Mouse (Mus musculus): ENCODE data around the gene Atp2b4.
A peak's percentile ranks its signal among the peaks of the same experiment; 100 is the strongest.

The Atp2b4 gene

DNA sequence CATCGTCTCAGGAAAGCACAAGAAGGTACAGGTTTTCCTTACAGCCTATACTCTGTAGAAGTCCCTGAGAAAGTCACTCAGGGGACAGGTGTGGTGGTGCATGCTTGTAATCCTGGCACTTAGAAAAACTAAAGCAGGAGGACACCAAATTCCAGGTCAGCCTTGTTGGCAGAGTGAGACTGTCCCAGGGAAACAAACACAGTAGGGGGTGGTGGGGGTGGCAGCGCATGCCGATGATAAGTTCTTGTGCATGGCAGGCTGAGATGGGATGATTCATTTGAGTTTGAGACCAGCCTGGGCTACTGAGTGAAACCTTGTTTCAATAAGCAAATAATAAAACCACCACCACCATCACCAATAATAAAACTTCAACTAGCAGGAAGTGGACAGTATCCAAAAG lies 49.2 kb downstream of the Atp2b4 start:
- no peak for DNase-seq (ENCODE audit: low read depth, low spot score)

GRCm38 (mm10) chr1:133749954-133750353 lies 50.9 kb downstream of the Atp2b4 start:
- no peak for DNase-seq (ENCODE audit: low read depth, low spot score)

DNA sequence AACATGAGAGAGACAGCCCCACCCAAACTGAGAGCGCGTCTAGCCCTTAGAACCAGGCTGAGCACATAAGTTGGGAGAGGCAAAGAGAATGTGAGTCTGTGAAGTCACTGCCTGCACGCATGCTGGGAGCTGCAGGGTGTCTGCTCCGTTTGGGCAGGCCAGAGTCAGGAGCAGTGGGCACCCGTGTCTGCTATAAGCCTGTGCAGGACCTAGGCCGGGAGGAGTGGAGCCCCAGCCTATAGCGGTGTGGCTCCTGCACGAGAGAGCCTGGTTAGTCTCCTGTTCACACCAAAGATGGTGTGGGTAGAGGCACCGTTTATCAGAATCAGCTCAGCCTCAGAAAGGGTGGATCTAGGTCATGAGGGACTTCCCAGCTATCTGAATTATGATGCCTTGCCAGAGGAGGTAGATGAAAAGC lies 55.8 kb downstream of the Atp2b4 start:
- no peak for DNase-seq (ENCODE audit: low read depth, low spot score)

DNA sequence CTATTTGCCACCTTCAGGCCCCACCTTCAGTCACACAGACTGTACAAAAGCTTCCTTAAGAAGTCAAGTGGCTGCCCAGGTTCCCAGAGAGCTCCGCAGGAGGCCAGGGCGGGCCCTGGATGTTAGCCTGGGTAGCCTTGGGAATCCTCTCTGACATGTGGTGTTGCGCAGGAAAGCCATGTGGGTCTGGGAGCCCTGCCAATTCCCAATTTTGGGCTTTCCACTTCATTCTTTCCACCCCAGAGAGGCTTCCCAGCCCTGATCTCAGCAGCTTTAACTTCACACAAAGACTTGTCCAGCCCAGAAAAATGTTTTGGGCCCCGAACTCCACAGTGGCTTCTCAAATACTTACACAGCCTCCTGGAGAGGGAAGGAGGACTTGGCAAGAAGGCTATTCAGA lies 56.2 kb downstream of the Atp2b4 start:
- no peak for DNase-seq (ENCODE audit: low read depth, low spot score)

DNA sequence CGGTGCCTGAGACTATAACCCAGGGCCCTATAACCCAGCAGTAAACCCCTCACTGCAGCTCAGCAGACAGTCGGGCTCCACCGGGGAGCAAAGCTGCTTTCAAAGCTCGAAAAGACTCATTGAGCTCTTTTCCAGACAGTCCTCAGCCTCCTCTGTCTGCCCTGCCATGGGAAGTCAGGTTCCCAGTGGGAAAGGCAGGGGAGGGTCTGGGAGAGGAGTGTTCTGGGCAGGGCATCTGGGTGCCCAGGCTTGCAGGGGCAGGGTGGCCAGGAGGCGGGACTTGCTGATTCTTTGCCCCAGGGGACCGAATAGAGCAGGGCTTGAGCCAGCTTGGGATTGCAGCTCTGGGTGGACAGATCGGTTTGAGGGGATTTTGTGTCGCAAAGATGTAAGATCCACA lies 58.3 kb downstream of the Atp2b4 start:
- DNase-seq (ENCODE audit: low read depth, low spot score): no peak

DNA sequence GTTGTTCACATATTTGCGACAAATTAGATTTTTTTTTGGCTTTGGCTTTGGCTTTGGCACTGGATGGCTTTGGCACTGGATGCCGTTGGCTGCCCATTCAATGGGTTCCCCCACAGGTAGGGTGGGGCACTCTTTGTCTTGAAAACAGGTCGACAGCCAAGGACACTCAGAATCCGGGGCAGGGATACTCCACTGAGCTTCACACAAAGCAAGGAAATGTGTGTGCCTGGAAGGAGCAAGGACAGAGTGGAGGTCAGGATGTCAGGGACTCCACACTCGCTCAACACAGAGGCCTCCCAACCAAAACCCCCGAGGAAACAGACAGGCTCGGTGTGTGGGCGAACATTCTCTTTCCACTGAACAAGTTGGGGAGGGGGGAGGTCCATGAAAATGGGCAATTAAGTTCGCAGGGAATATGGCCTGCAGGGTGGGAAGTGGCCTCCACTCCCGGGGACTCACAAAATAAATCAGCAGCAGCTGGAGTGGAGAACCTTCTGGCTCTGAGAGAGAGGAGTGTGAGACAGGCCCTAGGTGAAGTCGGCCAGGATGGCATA lies 58.9 kb downstream of the Atp2b4 start:
- no peak for DNase-seq (ENCODE audit: low read depth, low spot score)

- no peak for DNase-seq (ENCODE audit: low read depth, low spot score)
Measured at GRCm38 (mm10) chr1:133741171-133741570, 59.7 kb downstream of the Atp2b4 start.

DNA sequence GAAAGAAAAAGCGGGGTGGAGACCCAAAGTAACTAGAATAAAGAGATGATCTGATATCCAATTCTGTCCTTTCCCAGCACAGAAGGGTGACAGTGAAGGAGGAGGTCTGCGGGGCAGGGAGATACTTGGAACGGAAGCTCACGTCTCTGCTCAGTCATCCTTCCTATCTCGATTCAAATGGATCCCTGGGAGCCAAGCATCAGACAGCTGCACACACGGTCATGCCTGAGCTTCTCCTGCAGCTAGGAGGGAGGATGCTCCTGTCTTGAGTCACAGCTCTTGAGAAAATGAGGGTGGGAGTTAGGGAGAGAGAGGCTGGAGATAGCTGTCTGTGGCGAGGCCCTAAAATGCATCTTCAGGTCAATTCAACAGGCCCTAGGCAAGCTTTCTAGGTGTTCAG lies 64.2 kb downstream of the Atp2b4 start:
- no peak for DNase-seq (ENCODE audit: low read depth, low spot score)

GRCm38 (mm10) chr1:133735995-133736652 lies 64.7 kb downstream of the Atp2b4 start:
- peak; percentile 34 for DNase-seq (ENCODE audit: low read depth, low spot score)

- DNase-seq (ENCODE audit: low read depth, low spot score): no peak
Measured at GRCm38 (mm10) chr1:133732814-133733213, 68.0 kb downstream of the Atp2b4 start.

DNA sequence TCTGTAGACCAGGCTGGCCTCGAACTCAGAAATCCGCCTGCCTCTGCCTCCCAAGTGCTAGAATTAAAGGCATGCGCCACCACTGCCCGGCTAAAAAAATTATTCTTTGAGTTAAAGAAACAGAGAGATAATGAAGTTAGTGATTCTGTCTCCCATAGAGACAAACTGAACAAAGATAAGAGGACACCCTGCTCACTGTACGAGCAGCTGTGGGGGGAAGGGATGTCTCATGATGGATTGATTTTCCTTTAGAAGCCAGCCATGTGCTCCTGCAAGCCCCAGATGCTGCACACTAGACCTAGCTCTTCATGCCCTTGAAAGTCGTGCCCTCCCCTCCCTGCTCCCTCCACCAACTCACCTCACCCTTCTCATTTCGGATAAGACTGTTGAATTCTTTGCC lies 72.5 kb downstream of the Atp2b4 start:
- no peak for DNase-seq (ENCODE audit: low read depth, low spot score)

DNA sequence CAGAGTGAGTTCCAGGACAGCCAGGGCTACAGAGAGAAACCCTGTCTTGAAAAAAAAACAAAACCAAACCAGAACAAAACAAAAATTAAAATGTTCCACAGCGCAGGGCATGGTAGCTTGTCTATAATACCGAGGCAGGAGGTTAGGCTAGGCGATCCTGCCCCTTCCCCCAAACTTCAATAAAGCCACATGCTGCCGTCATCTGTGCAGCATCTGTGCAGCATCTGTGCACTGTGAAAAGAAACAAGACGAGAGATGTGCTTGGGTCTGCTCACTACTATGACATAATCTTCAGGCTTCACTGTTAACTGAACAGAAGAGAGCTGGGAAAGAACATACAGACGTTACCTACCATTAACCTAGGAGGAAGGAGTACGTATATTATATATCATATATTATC lies 80.5 kb downstream of the Atp2b4 start:
- no peak for DNase-seq (ENCODE audit: low read depth, low spot score)

- DNase-seq (ENCODE audit: low read depth, low spot score): no peak
Measured at GRCm38 (mm10) chr1:133718786-133719185, 82.1 kb downstream of the Atp2b4 start.

DNA sequence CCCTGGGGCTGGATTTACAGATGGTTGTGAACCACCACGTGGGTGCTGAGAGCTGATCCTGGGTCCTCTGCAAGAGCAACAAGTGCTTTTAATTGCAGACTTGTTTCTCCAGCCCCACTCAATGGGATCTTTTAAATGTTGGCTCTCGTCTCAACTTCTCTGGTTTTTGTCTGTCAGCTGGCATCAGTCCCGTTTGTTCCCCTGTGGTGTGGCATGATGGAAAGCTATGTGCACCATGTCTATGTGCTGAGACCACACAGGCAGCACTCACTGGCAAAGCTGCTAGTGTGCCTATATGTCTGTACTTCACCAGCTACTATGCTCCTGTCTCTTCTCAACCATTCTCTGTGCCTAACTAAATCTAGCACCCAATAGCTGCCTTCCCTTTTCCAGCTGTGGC lies 82.5 kb downstream of the Atp2b4 start:
- DNase-seq (ENCODE audit: low read depth, low spot score): no peak

DNA sequence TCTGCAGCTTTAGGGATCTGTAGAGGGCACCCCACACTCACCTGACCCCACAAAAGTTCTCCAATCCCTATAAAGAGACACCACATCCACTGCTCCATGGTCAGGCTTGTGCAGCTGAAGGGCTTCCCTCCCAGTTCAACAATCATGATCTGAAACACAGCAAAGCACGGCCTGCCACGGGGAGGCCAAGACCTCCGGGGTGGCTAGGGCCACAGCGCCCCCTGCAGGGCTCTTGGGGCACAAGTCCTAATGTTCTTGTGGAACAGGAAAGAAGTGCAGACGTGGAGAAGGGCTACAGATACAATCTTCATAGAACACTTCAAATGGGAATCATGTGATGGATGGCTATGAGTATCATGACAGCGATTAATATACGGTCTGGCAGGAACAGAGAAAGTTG lies 84.4 kb downstream of the Atp2b4 start:
- peak; percentile 67 for DNase-seq (ENCODE audit: low read depth, low spot score)

GRCm38 (mm10) chr1:133715191-133715590 lies 85.7 kb downstream of the Atp2b4 start:
- no peak for DNase-seq (ENCODE audit: low read depth, low spot score)

DNA sequence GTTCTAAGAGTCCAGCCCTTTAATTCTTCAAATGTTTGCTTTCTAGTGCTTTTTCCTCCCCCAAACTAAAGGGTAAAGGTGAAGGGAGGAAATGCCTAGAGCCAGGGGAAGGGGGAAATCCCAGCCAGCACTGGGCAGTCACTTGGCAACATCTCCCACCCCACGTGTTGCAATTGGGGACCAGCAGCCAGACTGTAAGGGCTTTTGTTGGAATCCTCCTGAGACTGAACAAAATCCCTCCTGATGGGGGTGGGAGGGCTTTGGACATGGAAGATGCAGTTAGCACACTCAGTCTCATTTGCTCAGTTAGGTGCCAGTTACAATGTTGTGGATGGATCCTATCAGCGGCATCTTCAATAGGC lies 87.9 kb downstream of the Atp2b4 start:
- no peak for DNase-seq (ENCODE audit: low read depth, low spot score)

DNA sequence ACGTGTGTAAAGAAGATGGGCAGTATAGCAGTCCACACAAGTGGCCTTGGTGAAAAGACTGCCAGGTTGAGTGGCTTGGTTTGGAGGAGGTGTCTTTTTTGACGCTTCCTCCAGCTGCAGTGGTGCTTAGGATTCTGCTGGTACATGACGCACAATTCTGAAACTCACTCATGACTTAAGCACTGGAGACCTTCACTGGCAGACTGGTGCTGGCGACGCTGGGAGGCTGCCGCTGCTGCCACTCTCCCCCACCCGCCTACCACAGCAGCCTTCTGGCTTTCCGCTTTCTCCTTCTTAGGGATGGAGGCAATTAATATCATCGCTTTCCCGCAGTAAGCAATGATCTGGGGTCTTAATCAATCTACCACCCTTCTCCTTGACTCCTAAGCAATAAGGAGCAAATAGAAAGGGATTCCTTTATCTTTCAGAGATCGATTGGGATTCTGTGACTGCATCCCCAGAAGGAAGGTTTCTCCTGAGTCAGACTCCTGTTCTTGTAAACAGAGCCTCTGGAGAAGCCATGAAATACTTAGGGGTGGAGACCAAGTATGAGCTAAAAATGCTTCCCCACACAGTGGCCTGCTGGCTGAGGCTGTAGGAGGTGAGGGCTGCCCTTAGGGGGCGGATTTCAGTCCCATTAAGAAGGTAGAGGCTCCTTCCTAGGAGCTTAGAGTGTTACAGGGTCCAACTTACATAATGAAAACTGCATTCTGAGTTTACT lies 88.4 kb downstream of the Atp2b4 start:
- no peak for DNase-seq (ENCODE audit: low read depth, low spot score)

GRCm38 (mm10) chr1:133711376-133711775 lies 89.5 kb downstream of the Atp2b4 start:
- peak; percentile 65 for DNase-seq (ENCODE audit: low read depth, low spot score)

- no peak for DNase-seq (ENCODE audit: low read depth, low spot score)
Measured at GRCm38 (mm10) chr1:133710895-133711294, 89.9 kb downstream of the Atp2b4 start.

- DNase-seq (ENCODE audit: low read depth, low spot score): no peak
Measured at GRCm38 (mm10) chr1:133709292-133709691, 91.5 kb downstream of the Atp2b4 start.

DNA sequence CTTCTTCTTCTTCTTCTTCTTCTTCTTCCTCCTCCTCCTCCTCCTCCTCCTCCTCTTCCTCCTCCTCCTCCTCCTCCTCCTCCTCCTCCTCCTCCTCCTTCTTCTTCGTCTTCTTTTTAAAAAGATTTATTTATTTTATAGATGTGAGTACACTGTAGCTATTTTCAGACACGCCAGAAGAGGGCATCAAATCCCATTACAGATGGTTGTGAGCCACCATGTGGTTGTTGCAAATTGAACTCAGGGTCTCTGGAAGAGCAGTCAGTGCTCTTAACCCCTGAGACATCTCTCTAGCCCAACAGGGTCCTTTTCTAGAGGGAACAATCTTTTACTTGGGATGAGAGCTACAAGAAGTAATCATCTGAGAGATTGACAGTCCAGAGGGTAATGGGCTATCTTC lies 99.0 kb downstream of the Atp2b4 start:
- DNase-seq (ENCODE audit: low read depth, low spot score): peak; percentile 41

GRCm38 (mm10) chr1:133697935-133698620 lies 102.8 kb downstream of the Atp2b4 start:
- DNase-seq (ENCODE audit: low read depth, low spot score): no peak

All from CD4-positive helper T cell, adult 2 months (primary cell).